Mouse (Mus musculus): ENCODE results near the gene Gipc1. TPM values are rescaled to one million over a fixed set of nuclear protein-coding genes. Genes with fewer than 3 reads are reported as not detected.
A peak's percentile ranks its signal among the peaks of the same experiment; 100 is the strongest.

Gipc1 gene
- polyA plus RNA-seq, 1 experiment from 2014 or later, result 193 TPM

DNA sequence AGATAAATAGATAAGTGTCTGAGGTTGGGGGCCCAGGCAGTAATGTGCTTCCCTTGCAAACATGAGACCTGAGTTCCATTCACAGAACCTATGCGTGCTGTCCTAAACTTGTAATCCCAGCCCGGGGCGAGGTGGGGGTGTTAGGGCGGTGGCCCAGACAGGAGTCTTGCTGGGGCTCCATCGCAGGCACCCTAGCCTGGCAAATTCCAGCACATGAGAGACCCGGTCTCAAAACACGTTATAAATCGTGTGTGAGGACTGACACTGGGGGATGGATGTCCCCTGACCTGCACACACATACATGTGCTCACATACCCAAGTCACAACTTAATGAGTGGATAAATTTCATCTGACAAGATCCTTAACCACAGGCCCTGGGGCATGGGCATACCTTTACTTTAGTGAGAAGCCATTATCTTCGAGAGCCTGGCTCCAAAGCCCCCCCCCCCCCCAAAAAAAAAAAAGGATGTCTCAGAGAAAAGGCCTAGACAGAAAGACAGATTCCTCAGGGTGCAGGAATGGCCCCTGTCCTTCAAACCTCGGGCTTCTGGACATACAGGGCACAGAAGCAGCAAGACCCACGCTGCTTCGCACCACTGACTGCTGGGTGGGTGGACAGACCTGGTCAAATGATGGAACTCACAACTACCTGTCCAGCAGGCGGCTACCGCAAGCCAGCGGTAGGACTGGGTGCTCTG lies 30.6 kb upstream of the Gipc1 start:
- Histone ChIP-seq H3K27ac (no peak overlapping the region), H3K9me3 (replicated peaks) (no peaks in the 10 kb centered on the region), H3K36me3 (no peaks in the 10 kb centered on the region), H3K4me3 (peak overlapping the region; percentile 35), H3K27me3 (no peaks in the 10 kb centered on the region), H3K4me2 (replicated peaks) (peak overlapping the region; percentile 76), H3K9ac (peak overlapping the region; percentile 64), H3K4me1 (0 out of 2 replicates have a peak, but pooled peaks cover 3% of the 10 kb centered on the region)
- ATAC-seq (ENCODE audit: low FRiP score), result peak; percentile 69
- WGBS, result 55% methylated on average over 15 of the region's 15 CpGs

DNA sequence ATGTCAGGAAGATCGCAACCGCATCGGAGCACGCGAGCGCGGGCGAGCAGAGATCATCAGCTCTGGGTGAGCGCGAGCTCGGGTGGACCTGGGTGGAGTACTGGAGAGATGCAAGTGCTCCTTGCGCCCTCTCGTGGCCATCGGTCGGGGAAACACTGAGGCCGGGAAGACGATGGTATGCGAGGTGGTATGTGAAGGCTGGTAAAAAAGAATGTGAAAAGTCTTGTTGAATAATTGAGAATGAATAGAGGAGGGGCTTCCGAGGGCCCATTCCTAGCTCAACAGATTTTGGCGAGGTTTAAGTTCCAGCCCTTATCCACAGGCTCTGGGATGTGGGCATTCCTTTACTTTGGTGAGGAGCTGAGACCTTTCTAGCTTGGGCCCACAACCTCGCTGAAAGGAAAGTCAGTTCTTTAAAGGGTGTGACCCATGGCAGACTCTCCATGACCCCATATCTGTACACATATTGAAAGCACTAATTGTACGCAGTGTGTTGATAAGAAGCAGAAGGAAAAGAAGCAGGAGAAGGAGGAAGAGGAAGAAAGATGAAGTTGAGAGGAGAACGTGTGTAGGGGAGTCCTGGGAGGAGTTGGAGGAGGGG lies 30.0 kb upstream of the Gipc1 start:
- no peaks in the 10 kb centered on the region for H3K9me3 ChIP-seq (replicated peaks)
- H3K27ac ChIP-seq, result no peak overlapping the region
- 10% methylated on average over 23 of the region's 23 CpGs for WGBS
- 0 out of 2 replicates have a peak, but pooled peaks cover 3% of the 10 kb centered on the region for H3K4me1 ChIP-seq
- peak; percentile 95 for ATAC-seq (ENCODE audit: low FRiP score)
- no peaks in the 10 kb centered on the region for H3K27me3 ChIP-seq
- peak overlapping the region; percentile 64 for H3K9ac ChIP-seq
- peak overlapping the region; percentile 76 for H3K4me2 ChIP-seq (replicated peaks)
- H3K4me3 ChIP-seq, result peak overlapping the region; percentile 35
- H3K36me3 ChIP-seq, result no peaks in the 10 kb centered on the region

- Histone ChIP-seq H3K4me3 (no peak overlapping the region), H3K36me3 (no peaks in the 10 kb centered on the region), H3K27ac (no peak overlapping the region), H3K9ac (no peak overlapping the region), H3K27me3 (no peaks in the 10 kb centered on the region), H3K4me2 (replicated peaks) (no peak overlapping the region), H3K4me1 (0 out of 2 replicates have a peak, but pooled peaks cover 3% of the 10 kb centered on the region), H3K9me3 (replicated peaks) (no peaks in the 10 kb centered on the region)
- 87% methylated on average over 7 of the region's 7 CpGs for WGBS
- no peak for ATAC-seq (ENCODE audit: low FRiP score)
Observed at GRCm38 (mm10) chr8:83623549-83623948, 28.9 kb upstream of the Gipc1 start.

DNA sequence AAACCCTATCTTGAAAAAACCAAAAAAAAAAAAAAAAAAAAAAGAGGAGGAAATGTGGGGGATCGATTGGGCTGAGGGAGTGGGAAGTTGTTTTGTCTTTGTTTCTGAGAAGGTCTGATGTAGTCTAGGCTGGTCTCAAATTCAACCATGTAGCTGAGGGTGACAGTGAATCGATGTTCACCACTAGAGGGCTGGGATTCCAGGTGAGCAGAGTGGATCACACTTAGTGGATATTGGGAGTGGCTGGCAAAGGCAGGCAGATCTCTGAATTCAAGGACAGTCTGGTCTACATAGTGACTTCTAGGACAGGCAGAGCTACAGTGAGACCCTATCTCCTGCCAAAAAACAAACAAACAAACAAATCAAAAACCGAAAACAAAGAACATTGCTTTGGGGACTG lies 27.7 kb upstream of the Gipc1 start:
- Histone ChIP-seq H3K27ac (no peak overlapping the region), H3K36me3 (no peaks in the 10 kb centered on the region), H3K4me1 (0 out of 2 replicates have a peak, but pooled peaks cover 3% of the 10 kb centered on the region), H3K4me2 (replicated peaks) (no peak overlapping the region), H3K9ac (no peak overlapping the region), H3K9me3 (replicated peaks) (no peaks in the 10 kb centered on the region), H3K4me3 (no peak overlapping the region), H3K27me3 (no peaks in the 10 kb centered on the region)
- 53% methylated on average over 3 of the region's 3 CpGs for WGBS
- ATAC-seq (ENCODE audit: low FRiP score), result no peak

GRCm38 (mm10) chr8:83625676-83626299 lies 26.7 kb upstream of the Gipc1 start:
- no peak overlapping the region for H3K9ac ChIP-seq
- H3K4me2 ChIP-seq (replicated peaks), result no peak overlapping the region
- no peak overlapping the region for H3K27ac ChIP-seq
- no peak overlapping the region for H3K4me3 ChIP-seq
- 90% methylated on average over 6 of the region's 6 CpGs for WGBS
- no peak for ATAC-seq (ENCODE audit: low FRiP score)
- no peaks in the 10 kb centered on the region for H3K27me3 ChIP-seq
- no peaks in the 10 kb centered on the region for H3K36me3 ChIP-seq
- 0 out of 2 replicates have a peak, but pooled peaks cover 3% of the 10 kb centered on the region for H3K4me1 ChIP-seq
- H3K9me3 ChIP-seq (replicated peaks), result no peaks in the 10 kb centered on the region

DNA sequence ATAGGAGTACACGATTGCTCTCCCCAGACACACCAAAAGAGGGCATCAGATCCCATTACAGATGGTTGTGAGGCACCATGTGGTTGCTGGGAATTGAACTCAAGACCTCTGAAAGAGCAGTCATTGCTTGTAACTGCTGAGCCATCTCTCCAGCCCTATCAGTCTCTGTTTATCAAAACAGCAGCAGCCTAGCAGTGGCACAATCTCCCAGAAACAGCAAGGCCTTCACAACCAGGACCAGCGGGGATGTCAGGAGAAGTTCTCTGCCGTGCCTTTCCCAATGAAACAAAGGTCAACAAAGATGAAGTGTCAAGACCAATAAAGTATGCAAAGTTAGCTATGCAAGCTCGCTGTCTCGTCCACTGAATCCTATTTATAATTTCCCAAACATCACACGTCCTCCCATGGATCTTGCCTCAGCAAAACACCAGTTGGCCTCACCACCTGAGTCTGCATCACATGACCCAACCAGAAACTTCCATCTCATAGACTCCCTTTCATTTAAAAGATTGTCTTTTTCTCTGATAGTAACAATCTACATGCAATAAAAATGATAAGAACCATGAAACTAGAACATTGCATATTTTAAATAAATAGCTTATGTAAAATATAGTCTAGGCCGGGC lies 20.3 kb upstream of the Gipc1 start:
- no peak overlapping the region for H3K27ac ChIP-seq
- no peaks in the 10 kb centered on the region for H3K36me3 ChIP-seq
- no peaks in the 10 kb centered on the region for H3K4me1 ChIP-seq
- no peak for ATAC-seq (ENCODE audit: low FRiP score)
- H3K27me3 ChIP-seq, result no peaks in the 10 kb centered on the region
- H3K9me3 ChIP-seq (replicated peaks), result peaks cover 5% of the 10 kb centered on the region; the same call in 1 of the 2 replicates
- WGBS, result 93% methylated on average over 7 of the region's 7 CpGs
- no peak overlapping the region for H3K9ac ChIP-seq
- no peak overlapping the region for H3K4me3 ChIP-seq
- H3K4me2 ChIP-seq (replicated peaks), result no peak overlapping the region

GRCm38 (mm10) chr8:83638856-83639255 lies 13.6 kb upstream of the Gipc1 start:
- H3K27me3 ChIP-seq, result no peaks in the 10 kb centered on the region
- H3K36me3 ChIP-seq, result no peaks in the 10 kb centered on the region
- H3K9me3 ChIP-seq (replicated peaks), result peaks cover 5% of the 10 kb centered on the region; the same call in 1 of the 2 replicates
- no peaks in the 10 kb centered on the region for H3K4me1 ChIP-seq
- H3K4me2 ChIP-seq (replicated peaks), result no peak overlapping the region
- H3K27ac ChIP-seq, result no peak overlapping the region
- H3K4me3 ChIP-seq, result no peak overlapping the region
- no peak overlapping the region for H3K9ac ChIP-seq
- WGBS, result 80% methylated on average over 4 of the region's 4 CpGs
- no peak for ATAC-seq (ENCODE audit: low FRiP score)

DNA sequence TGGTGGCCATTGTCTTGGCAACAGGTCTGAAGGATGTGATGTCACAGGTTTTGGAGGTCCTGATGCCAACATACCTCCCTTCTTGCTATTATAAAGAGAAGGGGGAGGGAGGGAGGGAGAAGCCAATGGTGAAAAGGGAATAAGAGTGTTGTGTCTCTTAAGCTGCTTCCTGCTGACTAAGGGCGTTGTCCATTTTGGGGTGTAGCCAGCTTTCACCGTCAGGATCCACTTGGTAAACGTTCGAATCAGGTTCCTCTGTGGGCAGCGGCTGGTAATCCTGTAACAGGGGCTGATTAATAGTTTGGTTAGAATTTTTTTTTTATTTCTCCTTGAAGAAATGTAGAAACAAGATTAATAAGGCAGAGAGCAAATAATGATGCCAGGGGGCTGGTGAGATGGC lies 12.8 kb upstream of the Gipc1 start:
- Histone ChIP-seq H3K36me3 (no peaks in the 10 kb centered on the region), H3K27ac (no peak overlapping the region), H3K4me2 (replicated peaks) (no peak overlapping the region), H3K4me3 (no peak overlapping the region), H3K9me3 (replicated peaks) (peaks cover 5% of the 10 kb centered on the region; the same call in 1 of the 2 replicates), H3K27me3 (no peaks in the 10 kb centered on the region), H3K4me1 (no peaks in the 10 kb centered on the region), H3K9ac (no peak overlapping the region)
- no peak for ATAC-seq (ENCODE audit: low FRiP score)
- 78% methylated on average over 5 of the region's 5 CpGs for WGBS

- no peaks in the 10 kb centered on the region for H3K36me3 ChIP-seq
- H3K27ac ChIP-seq, result no peak overlapping the region
- no peaks in the 10 kb centered on the region for H3K4me1 ChIP-seq
- H3K9ac ChIP-seq, result no peak overlapping the region
- no peak overlapping the region for H3K4me3 ChIP-seq
- 95% methylated on average over 11 of the region's 11 CpGs for WGBS
- ATAC-seq (ENCODE audit: low FRiP score), result no peak
- no peak overlapping the region for H3K4me2 ChIP-seq (replicated peaks)
- no peaks in the 10 kb centered on the region; the same call in 1 of the 2 replicates for H3K27me3 ChIP-seq
- no peaks in the 10 kb centered on the region for H3K9me3 ChIP-seq (replicated peaks)
Observed at GRCm38 (mm10) chr8:83647511-83647910, 5.0 kb upstream of the Gipc1 start.

DNA sequence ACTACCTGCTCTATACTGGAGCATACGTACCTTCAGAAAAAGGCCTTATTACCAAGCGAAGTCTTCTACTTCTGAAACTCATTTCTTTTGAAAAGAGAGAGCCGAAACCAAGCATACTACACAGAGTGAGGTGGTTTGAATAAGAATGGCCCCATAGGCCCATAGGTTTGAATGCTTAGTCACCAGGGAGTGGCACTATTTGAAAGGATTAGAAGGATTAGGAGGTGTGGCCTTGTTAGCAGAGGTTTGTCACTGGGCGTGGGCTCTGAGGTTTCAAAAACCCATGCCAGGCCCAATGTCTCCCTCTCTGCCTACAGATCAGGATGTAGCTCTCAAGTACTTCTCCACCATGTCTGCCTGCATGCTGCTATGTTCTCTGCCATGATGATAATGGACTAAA lies 4.4 kb upstream of the Gipc1 start:
- ATAC-seq (ENCODE audit: low FRiP score), result no peak
- no peaks in the 10 kb centered on the region for H3K9me3 ChIP-seq (replicated peaks)
- 89% methylated on average over 4 of the region's 4 CpGs for WGBS

DNA sequence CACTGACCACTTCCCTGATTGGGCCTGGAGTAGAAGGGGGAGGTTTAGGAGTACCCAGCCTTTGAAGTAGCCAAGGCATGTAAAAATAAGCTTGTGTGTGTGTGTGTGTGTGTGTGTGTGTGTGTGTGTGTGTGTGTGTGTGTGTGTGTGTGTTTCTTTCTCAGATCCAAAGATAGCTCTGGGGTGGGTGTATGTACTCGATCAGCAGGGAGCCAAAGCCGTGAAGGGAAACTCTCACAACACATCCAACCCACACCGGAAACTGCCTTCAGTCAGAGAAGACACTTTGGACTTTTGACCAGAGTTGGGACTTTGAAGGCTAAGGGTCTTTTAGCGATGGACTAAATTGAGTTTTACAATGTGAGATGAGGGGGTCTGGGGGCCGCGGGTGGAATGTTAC lies 2.8 kb upstream of the Gipc1 start:
- Histone ChIP-seq H3K36me3 (no peaks in the 10 kb centered on the region), H3K9ac (no peak overlapping the region), H3K4me3 (no peak overlapping the region), H3K9me3 (replicated peaks) (no peaks in the 10 kb centered on the region), H3K4me2 (replicated peaks) (no peak overlapping the region), H3K4me1 (peaks cover 14% of the 10 kb centered on the region), H3K27me3 (no peaks in the 10 kb centered on the region; the same call in 1 of the 2 replicates), H3K27ac (no peak overlapping the region)
- no peak for ATAC-seq (ENCODE audit: low FRiP score)
- WGBS, result 87% methylated on average over 6 of the region's 6 CpGs

More for the DNA sequence above, 4.4 kb upstream of the Gipc1 start:
- Histone ChIP-seq H3K4me3 (no peak overlapping the region), H3K4me2 (replicated peaks) (no peak overlapping the region), H3K9ac (no peak overlapping the region), H3K36me3 (no peaks in the 10 kb centered on the region), H3K27ac (no peak overlapping the region), H3K27me3 (no peaks in the 10 kb centered on the region; the same call in 1 of the 2 replicates), H3K4me1 (peaks cover 2% of the 10 kb centered on the region; the same call in 1 of the 2 replicates)
